Mouse (Mus musculus) duodenum, adult 2 months (tissue): ENCODE measurements around the gene Tpk1. TPM values are rescaled to one million over a fixed set of nuclear protein-coding genes. Genes with fewer than 3 reads are reported as not detected.

ENCODE experiments used
- polyA plus RNA-seq: library from polyadenylated mRNA; depleted of rRNA; stranded (reverse); fragments of >200 nt; gene quantifications from 2 replicates; pipeline ENCODE4 v1.2.3, GENCODE M21; 2012; ENCODE audit warnings: low replicate concordance; rRNA removed

Tpk1 gene
- polyA plus RNA-seq: 2.2 and 3.1 TPM in 2 replicates

DNA sequence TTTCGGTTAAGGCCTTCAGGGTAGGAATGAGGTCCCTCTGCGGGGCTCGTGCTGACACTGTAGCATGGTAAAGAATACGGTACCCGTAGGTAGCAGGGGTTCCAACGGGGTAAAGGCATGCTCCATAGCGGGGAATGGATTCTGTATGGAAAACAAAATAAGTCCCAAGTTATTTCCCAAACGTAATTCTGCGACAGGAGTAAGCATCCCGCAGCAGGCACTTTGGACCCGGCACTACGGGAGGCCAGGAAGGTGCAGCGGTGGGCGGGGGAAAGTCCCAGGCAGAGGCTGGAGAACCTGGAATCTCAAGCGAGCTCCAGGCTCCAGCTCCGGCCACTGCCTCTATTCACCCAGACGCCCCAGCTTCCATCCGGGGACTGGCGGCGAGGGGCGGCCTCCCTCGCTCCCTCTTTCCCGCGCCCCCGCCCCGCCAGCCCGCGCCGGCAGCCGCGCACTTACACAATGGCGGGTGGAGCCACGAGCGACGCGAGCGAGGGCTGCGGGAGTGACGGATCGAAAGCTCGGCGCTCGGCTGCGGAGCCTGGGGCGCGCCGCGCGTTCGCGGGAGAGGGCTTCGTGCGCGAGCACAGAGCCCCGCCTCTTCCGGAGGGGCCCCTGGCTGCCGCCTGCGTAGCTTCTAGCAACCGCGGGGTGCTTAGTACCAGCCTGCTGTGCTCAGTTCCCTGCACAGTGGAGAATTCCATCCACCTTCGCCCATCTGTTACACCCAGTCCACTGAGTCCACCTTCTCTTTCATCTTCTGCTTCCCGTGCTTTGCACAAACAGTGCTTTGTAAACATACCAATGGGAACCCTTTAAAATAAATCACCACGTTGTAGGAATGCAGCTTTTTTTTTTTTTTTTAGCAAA is at the start of gene Tpk1:
Gene Tpk1 (minus strand): TSS at position 602 of the 870 bp plus-strand sequence.

DNA sequence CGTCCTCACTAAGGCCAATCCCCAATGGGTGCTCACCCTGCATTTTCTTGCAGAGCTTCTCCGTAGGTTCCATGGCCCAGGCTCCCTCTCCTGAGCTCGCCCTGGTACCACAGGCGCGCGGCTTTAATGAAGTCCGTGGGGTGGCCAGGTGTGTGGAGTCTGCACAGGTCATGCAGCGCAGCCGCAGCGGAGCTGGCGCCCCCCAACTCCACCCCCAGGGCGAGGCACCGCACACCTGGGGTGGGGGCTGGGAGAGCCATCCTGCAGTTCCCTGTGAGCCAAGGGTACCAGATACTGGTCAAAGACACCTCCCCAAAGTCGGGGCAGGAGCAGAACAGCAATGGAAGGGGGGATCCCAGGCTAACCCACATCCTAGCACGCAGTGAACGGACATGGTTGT is 356.6 kb downstream of the Tpk1 start, which contains the start of gene Nobox:
Gene Nobox (minus strand): TSS at position 101 of the 400 bp plus-strand sequence.

